Mouse (Mus musculus) hindbrain, postnatal 0 days (tissue): ENCODE data around the gene Tcstv1. TPM values are rescaled to one million over a fixed set of nuclear protein-coding genes. Genes with fewer than 3 reads are reported as not detected.

Experiments used
- polyA plus RNA-seq: library from polyadenylated mRNA; unstranded; fragments of >200 nt; fragmentation: Nextera tagmentation; extraction: Ambion mirVana; gene quantifications from 2 replicates; pipeline ENCODE4 v1.2.1, GENCODE M21; 2015
- total RNA-seq: library from RNA; depleted of rRNA; stranded (reverse); fragments of >200 nt; gene quantifications from 2 replicates; pipeline ENCODE4 v1.2.3, GENCODE M21; 2014; rRNA removed

Tcstv1 gene
- total and polyA plus RNA-seq, 2 experiments from 2014 or later = not detected

Other genes with a start within 250 kb of the Tcstv1 start
- 230 and 254 TPM in 2 replicates for gene Hmgcs1, start 204.4 kb downstream of the Tcstv1 start, total RNA-seq
- gene Hmgcs1, start 204.4 kb downstream of the Tcstv1 start, polyA plus RNA-seq = 376 and 384 TPM in 2 replicates
- 9.8 and 10.3 TPM in 2 replicates for gene Nim1k, start 138.9 kb downstream of the Tcstv1 start, total RNA-seq
- 7.4 and 8.0 TPM in 2 replicates for gene Nim1k, start 138.9 kb downstream of the Tcstv1 start, polyA plus RNA-seq
- gene Zfp131, start 103.9 kb downstream of the Tcstv1 start, total RNA-seq = 21.1 and 27.7 TPM in 2 replicates
- gene Zfp131, start 103.9 kb downstream of the Tcstv1 start, polyA plus RNA-seq = 26.3 and 29.6 TPM in 2 replicates
- 0.47 TPM in 1 of 2 replicates, not detected in the other for gene AF067063, start 64.6 kb downstream of the Tcstv1 start, total RNA-seq
- not detected in 2 replicates for gene AF067063, start 64.6 kb downstream of the Tcstv1 start, polyA plus RNA-seq
- gene D13Ertd608e, start 58.8 kb downstream of the Tcstv1 start, total RNA-seq = not detected in 2 replicates
- not detected in 2 replicates for gene D13Ertd608e, start 58.8 kb downstream of the Tcstv1 start, polyA plus RNA-seq
- not detected in 2 replicates for gene Gm21761, start 34.5 kb upstream of the Tcstv1 start, total RNA-seq
- gene Gm21761, start 34.5 kb upstream of the Tcstv1 start, polyA plus RNA-seq = not detected in 2 replicates
- not detected in 2 replicates for gene B020031M17Rik, start 56.0 kb upstream of the Tcstv1 start, total RNA-seq
- gene B020031M17Rik, start 56.0 kb upstream of the Tcstv1 start, polyA plus RNA-seq = not detected in 2 replicates
- not detected in 2 replicates for gene Gm36079, start 132.2 kb upstream of the Tcstv1 start, total RNA-seq
- not detected in 2 replicates for gene Gm36079, start 132.2 kb upstream of the Tcstv1 start, polyA plus RNA-seq
- gene Gm21188, start 157.4 kb upstream of the Tcstv1 start, total RNA-seq = not detected in 2 replicates
- 0.24 TPM in 1 of 2 replicates, not detected in the other for gene Gm21188, start 157.4 kb upstream of the Tcstv1 start, polyA plus RNA-seq
- gene Gm20767, start 245.5 kb upstream of the Tcstv1 start, total RNA-seq = not detected in 2 replicates
- not detected in 2 replicates for gene Gm20767, start 245.5 kb upstream of the Tcstv1 start, polyA plus RNA-seq